Mouse (Mus musculus): ENCODE measurements around the gene Spint5. TPM values are rescaled to one million over a fixed set of nuclear protein-coding genes. Genes with fewer than 3 reads are reported as not detected.

Gene Spint5
- polyA plus RNA-seq, 1 experiment from 2014 or later, result not detected

DNA sequence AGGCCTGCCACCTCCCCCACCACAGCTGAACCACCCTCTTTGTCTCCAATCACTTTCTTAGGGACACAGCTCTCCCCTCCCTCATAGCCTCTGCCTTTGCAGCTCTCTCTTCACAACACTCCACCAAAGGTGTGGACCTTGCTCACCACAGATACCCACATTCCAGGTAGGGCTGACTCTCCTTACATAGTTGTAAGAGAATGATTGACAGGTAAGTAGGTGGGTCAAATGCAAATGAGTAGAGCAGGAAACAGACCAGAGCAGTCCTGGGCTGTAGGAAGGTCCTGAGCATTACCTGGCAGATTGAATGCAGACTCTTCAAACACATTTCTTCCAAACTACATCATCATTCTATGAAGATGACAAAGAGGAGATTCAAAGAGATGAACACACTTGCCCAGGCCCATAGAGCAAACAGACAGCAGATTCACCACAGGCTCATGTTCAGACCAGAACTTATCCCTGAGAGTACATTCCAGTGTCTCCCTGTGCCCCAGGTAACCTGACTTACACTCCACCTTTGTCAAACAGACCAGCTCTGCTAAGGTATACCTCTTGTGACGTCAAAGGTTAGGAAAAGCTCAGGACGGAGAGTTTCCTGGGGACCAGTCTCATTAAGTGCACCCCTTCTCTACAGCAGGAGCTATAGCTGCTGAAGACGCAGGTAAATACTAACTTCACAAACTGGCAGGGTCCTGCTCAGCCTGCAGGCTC is 22.4 kb downstream of the Spint5 start:
- Histone ChIP-seq H3K4me3 (replicated peaks) (no peak overlapping the region), H3K9ac (no peak overlapping the region), H3K4me1 (no peaks in the 10 kb centered on the region), H3K4me2 (replicated peaks) (no peak overlapping the region), H3K27me3 (no peaks in the 10 kb centered on the region), H3K9me3 (replicated peaks) (no peaks in the 10 kb centered on the region), H3K36me3 (no peaks in the 10 kb centered on the region), H3K27ac (replicated peaks) (no peak overlapping the region)
- 51% methylated on average over 3 of the region's 3 CpGs for WGBS
- no peak for ATAC-seq (ENCODE audit: insufficient number of reproducible peaks, low FRiP score, low TSS enrichment, low read depth)

DNA sequence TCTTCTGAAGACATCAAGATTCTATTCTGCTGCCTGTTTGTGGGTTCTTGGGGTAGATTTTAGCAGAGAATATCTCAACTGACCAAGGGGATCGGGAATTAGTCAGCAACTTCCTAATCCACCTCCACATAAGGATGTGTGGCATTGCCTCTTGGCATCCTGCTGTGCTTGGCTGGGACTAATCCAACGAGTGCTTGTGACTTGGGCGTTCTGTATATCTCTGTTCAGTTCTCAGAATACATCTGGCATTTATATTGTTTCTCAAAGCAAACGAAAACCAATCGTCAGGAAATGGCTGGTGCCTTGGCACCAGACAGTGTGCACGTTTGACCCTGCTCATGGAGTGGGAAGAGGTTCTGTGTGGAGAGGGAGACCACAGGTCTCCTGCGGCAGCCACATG is 24.8 kb downstream of the Spint5 start:
- H3K9me3 ChIP-seq (replicated peaks), result no peaks in the 10 kb centered on the region
- 42% methylated on average over 7 of the region's 7 CpGs for WGBS

DNA sequence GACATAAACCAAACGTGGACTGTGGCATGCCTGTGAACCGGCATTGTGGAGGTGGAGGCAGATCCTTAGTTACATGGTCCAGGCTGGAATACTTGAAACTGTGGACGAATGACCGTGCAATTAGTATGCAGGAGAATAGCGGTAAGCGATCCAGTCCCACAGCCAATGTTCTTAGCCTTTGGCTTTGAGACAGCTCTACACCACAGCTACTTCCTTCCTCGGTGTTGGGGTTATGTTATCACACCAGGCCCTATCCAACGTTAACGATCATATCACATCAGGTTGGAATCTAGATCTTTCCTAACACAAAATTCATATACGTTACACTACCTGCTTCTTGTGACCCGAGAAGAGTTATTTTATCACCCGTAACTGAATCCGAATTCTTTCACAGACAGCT is 29.9 kb downstream of the Spint5 start:
- 71% methylated on average over 13 of the region's 13 CpGs for WGBS
- Histone ChIP-seq H3K27ac (replicated peaks) (no peak overlapping the region), H3K9me3 (replicated peaks) (no peaks in the 10 kb centered on the region), H3K36me3 (peaks cover 22% of the 10 kb centered on the region), H3K9ac (peak overlapping the region; percentile 88; the same call in 1 of the 2 replicates), H3K4me1 (peaks cover 21% of the 10 kb centered on the region), H3K27me3 (no peaks in the 10 kb centered on the region), H3K4me3 (replicated peaks) (peak overlapping the region; percentile 95), H3K4me2 (replicated peaks) (peak overlapping the region; percentile 78)
- ATAC-seq (ENCODE audit: insufficient number of reproducible peaks, low FRiP score, low TSS enrichment, low read depth), result no peak

More for the DNA sequence above, 24.8 kb downstream of the Spint5 start:
- no peak overlapping the region for H3K4me2 ChIP-seq (replicated peaks)
- H3K36me3 ChIP-seq, result no peaks in the 10 kb centered on the region
- H3K27ac ChIP-seq (replicated peaks), result no peak overlapping the region
- H3K27me3 ChIP-seq, result no peaks in the 10 kb centered on the region
- no peak overlapping the region for H3K9ac ChIP-seq
- no peak overlapping the region for H3K4me3 ChIP-seq (replicated peaks)
- no peak for ATAC-seq (ENCODE audit: insufficient number of reproducible peaks, low FRiP score, low TSS enrichment, low read depth)
- peaks cover 1% of the 10 kb centered on the region; the same call in 1 of the 2 replicates for H3K4me1 ChIP-seq

DNA sequence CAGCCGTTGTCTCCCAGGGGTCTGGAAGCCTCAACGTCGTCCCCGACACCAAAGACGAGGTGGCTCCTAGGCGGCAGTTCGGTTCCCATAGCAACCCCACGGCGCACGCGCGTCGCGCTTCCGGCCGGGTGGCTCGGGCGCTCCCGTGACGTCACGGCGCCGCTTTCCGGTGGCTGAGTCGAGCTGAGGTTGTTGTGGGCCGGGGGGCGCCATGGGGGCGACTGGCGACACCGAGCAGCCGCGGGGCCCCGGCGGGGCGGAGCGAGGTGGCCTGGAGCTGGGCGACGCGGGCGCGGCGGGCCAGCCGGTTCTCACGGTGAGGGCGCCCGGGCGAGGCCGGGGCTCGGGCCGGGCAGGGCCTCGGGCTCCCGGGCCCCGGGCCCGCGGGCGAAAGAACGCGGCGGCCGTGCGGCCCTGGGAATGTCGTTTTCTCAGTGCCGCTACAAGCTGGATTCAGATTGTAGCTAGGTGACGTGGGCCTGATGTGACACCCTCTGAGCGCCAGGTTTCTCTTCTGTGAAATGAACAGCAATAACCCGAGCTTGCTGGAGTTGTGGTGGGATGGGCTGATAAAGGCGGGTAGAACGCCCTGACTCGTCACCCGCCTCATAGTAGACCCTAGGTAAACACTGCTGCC is 30.9 kb downstream of the Spint5 start, which contains the start of the genes Wfdc3 and Dnttip1:
Gene Wfdc3 (minus strand): TSS at position 89 of the 637 bp plus-strand sequence.
Gene Dnttip1 (plus strand): TSS at position 141 of the 637 bp plus-strand sequence.
- H3K9ac ChIP-seq, result peak within 1 kb of the TSS; percentile 88
- no peaks in the 10 kb centered on the region for H3K9me3 ChIP-seq (replicated peaks)
- H3K4me2 ChIP-seq (replicated peaks), result peak within 1 kb of the TSS; percentile 78
- no peaks in the 10 kb centered on the region for H3K27me3 ChIP-seq
- ATAC-seq (ENCODE audit: insufficient number of reproducible peaks, low FRiP score, low TSS enrichment, low read depth), result peak; percentile 84
- under 1% methylated on average over 68 of the region's 70 CpGs for WGBS
- H3K4me3 ChIP-seq (replicated peaks), result peak within 1 kb of the TSS; percentile 95
- peak within 1 kb of the TSS; percentile 72 for H3K27ac ChIP-seq (replicated peaks)
- H3K4me1 ChIP-seq, result peaks cover 21% of the 10 kb centered on the region
- H3K36me3 ChIP-seq, result peaks cover 32% of the 10 kb centered on the region

DNA sequence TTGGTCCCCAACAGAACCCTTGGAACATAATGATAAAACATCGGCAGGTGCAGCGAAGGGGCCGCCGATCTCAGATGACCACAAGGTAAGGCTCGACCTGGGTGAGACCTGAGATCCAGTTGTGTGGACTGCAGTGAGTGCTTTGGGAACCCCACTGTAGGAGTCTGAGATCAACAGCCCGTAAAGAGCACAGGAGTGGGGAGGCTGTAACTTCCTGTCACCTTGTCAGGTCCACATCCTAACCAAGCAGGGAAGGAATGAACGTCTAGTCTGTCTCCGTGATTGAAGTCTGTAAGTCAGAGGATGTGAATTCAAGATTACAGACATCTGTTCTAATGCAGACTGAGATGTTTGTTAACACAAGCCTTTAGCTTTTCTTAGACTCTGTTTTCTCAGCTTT is 31.6 kb downstream of the Spint5 start:
- H3K4me3 ChIP-seq (replicated peaks), result peak overlapping the region; percentile 95
- H3K27me3 ChIP-seq, result no peaks in the 10 kb centered on the region
- peaks cover 21% of the 10 kb centered on the region for H3K4me1 ChIP-seq
- ATAC-seq (ENCODE audit: insufficient number of reproducible peaks, low FRiP score, low TSS enrichment, low read depth), result no peak
- H3K9me3 ChIP-seq (replicated peaks), result no peaks in the 10 kb centered on the region
- peak overlapping the region; percentile 78 for H3K4me2 ChIP-seq (replicated peaks)
- WGBS, result 53% methylated on average over 8 of the region's 8 CpGs
- H3K36me3 ChIP-seq, result peaks cover 39% of the 10 kb centered on the region
- H3K9ac ChIP-seq, result peak overlapping the region; percentile 88
- no peak overlapping the region; the same call in 1 of the 2 replicates for H3K27ac ChIP-seq (replicated peaks)

DNA sequence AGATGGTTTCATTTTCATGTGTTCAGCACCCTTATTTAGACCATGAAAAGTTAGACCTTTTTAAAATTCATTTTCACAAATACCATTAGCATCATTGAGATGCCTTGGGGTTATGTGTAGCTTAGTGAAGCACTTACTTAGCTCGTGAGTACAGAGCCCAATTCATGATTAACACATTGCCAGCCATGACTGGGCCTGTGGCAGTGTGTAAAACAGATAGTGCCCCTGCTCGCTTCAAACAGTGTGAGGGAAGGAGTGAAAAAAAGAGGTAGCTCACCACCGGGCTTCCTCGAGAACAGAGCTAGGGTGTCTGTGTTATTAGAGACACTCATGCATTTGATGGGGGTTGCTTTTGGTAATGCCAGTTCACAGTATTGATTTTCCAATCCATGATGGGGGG is 33.1 kb downstream of the Spint5 start:
- ATAC-seq (ENCODE audit: insufficient number of reproducible peaks, low FRiP score, low TSS enrichment, low read depth), result no peak
- Histone ChIP-seq H3K4me3 (replicated peaks) (no peak overlapping the region), H3K27ac (replicated peaks) (no peak overlapping the region), H3K36me3 (peaks cover 52% of the 10 kb centered on the region), H3K9ac (no peak overlapping the region), H3K4me1 (peaks cover 21% of the 10 kb centered on the region), H3K4me2 (replicated peaks) (no peak overlapping the region), H3K27me3 (no peaks in the 10 kb centered on the region), H3K9me3 (replicated peaks) (no peaks in the 10 kb centered on the region)
- 76% methylated on average over 4 of the region's 4 CpGs for WGBS

DNA sequence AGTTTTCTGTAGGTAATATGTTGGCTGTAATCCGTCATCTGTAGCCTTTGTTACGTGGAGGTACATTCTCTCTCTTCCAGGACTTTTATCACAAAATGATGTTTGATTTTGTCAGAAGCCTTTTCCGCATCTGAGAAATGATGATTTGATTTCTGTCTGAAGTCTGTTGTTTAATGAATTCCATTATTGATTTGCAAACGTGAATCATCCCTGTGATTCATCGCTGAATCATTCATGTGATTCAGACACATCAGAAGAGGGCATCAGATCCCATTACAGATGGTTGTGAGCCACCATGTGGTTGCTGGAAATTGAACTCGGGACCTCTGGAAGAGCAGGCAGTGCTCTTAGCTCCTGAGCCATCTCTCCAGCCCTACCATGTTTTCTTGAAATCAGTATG is 33.9 kb downstream of the Spint5 start:
- ATAC-seq (ENCODE audit: insufficient number of reproducible peaks, low FRiP score, low TSS enrichment, low read depth), result no peak
- Histone ChIP-seq H3K9ac (no peak overlapping the region; the same call in 1 of the 2 replicates), H3K4me1 (peaks cover 21% of the 10 kb centered on the region), H3K27ac (replicated peaks) (no peak overlapping the region), H3K27me3 (no peaks in the 10 kb centered on the region), H3K4me2 (replicated peaks) (no peak overlapping the region), H3K4me3 (replicated peaks) (no peak overlapping the region), H3K36me3 (peaks cover 59% of the 10 kb centered on the region), H3K9me3 (replicated peaks) (no peaks in the 10 kb centered on the region)
- WGBS, result 87% methylated on average over 6 of the region's 6 CpGs

DNA sequence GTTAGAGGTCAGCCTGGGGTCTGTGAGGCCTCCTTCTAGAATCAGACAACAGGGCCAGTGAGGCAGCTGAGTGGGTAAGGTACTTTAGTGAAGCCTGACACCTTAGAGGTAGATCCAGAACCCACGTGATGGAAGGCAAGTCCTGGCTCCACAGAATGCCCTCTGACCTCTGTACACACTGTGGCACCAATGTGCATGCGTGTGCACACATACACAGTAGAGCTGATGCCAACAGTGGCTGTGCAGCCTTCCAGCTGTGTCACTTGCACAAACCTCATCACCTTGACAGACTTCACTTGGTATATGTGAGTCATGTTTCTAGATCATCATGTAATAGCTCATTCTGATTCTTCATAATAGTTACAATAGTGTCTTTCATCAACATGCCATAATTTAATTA is 37.3 kb downstream of the Spint5 start:
- Histone ChIP-seq H3K4me1 (0 out of 2 replicates have a peak, but pooled peaks cover 4% of the 10 kb centered on the region), H3K9me3 (replicated peaks) (no peaks in the 10 kb centered on the region), H3K27me3 (no peaks in the 10 kb centered on the region), H3K4me3 (replicated peaks) (no peak overlapping the region), H3K9ac (no peak overlapping the region), H3K36me3 (peaks cover 92% of the 10 kb centered on the region), H3K27ac (replicated peaks) (no peak overlapping the region), H3K4me2 (replicated peaks) (no peak overlapping the region)
- no peak for ATAC-seq (ENCODE audit: insufficient number of reproducible peaks, low FRiP score, low TSS enrichment, low read depth)
- WGBS, result 85% methylated on average over 2 of the region's 2 CpGs

DNA sequence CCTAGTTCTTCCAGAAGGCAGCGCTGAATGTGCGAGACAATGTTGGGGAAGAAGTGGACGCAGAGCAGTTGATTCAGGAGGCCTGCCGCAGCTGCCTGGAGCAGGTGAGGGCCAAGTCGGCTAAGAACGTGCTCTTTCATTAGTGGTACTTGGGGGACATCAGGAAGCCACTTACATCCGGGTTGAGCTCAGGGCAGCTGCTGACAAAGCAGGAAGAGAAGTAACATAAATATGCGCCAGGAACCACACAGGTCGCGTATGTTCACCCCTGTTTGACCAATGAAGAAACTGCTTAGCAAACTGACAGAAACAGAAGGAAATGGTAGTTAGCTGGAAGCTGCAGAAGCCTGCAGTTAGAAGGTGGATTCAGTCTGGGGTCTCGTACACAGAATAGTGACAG is 39.0 kb downstream of the Spint5 start:
- Histone ChIP-seq H3K36me3 (peaks cover 93% of the 10 kb centered on the region), H3K4me1 (no peaks in the 10 kb centered on the region), H3K9ac (no peak overlapping the region), H3K4me3 (replicated peaks) (no peak overlapping the region), H3K27me3 (no peaks in the 10 kb centered on the region), H3K27ac (replicated peaks) (no peak overlapping the region), H3K9me3 (replicated peaks) (no peaks in the 10 kb centered on the region), H3K4me2 (replicated peaks) (no peak overlapping the region)
- WGBS, result 87% methylated on average over 11 of the region's 11 CpGs
- ATAC-seq (ENCODE audit: insufficient number of reproducible peaks, low FRiP score, low TSS enrichment, low read depth), result no peak

DNA sequence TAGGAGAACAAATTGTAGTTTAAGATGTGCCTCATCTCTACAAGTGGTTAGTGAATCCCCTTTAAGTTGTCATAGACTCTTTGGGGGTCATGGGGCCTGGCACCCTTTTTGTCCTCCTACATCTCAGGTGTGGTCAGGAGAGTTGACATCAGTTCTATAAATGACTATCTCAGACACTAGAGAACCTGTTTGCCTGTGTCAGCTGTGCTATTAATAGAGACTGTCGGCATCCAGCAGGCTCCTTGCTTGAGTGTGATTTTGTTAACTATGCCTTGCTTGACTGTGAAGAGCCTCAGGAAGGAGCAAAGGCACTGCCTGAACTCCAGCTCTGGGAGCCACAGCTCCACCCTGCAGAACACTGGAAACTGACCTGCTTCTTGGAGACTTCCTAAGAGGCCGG is 39.7 kb downstream of the Spint5 start:
- WGBS, result 89% methylated on average over 2 of the region's 2 CpGs

DNA sequence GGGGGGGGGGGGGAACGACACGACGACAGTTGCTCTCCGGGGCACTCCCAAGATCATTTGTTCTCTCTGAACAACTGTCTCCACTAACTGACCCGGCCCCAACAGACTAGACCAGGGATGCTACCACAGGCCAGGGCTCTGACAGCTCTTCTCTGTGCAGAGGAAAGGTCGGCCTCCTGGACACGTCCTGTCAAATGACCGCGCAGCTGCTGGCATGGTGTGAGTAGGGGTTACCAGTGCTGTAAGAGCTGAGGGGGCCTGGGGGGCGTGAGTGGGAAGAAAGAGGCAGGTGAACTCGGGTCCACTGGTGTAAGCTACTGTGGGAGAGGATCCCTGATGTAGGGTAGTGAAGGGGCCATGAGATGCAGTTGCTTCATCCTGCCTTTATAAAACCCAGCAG is 42.7 kb downstream of the Spint5 start:
- ATAC-seq (ENCODE audit: insufficient number of reproducible peaks, low FRiP score, low TSS enrichment, low read depth), result no peak
- no peaks in the 10 kb centered on the region for H3K27me3 ChIP-seq
- no peak overlapping the region for H3K9ac ChIP-seq
- 89% methylated on average over 11 of the region's 11 CpGs for WGBS
- no peak overlapping the region for H3K4me2 ChIP-seq (replicated peaks)
- no peak overlapping the region for H3K4me3 ChIP-seq (replicated peaks)
- H3K36me3 ChIP-seq, result peaks cover 98% of the 10 kb centered on the region
- no peaks in the 10 kb centered on the region for H3K4me1 ChIP-seq
- no peak overlapping the region for H3K27ac ChIP-seq (replicated peaks)
- H3K9me3 ChIP-seq (replicated peaks), result no peaks in the 10 kb centered on the region

More for the DNA sequence above, 39.7 kb downstream of the Spint5 start:
- no peak overlapping the region for H3K4me3 ChIP-seq (replicated peaks)
- no peak overlapping the region for H3K9ac ChIP-seq
- H3K27me3 ChIP-seq, result no peaks in the 10 kb centered on the region
- no peaks in the 10 kb centered on the region for H3K4me1 ChIP-seq
- peaks cover 95% of the 10 kb centered on the region for H3K36me3 ChIP-seq
- ATAC-seq (ENCODE audit: insufficient number of reproducible peaks, low FRiP score, low TSS enrichment, low read depth), result no peak
- H3K9me3 ChIP-seq (replicated peaks), result no peaks in the 10 kb centered on the region
- no peak overlapping the region for H3K27ac ChIP-seq (replicated peaks)
- H3K4me2 ChIP-seq (replicated peaks), result no peak overlapping the region
